Mouse (Mus musculus) lung, adult 2 months (tissue): ENCODE results near the gene Syt6. TPM values are rescaled to one million over a fixed set of nuclear protein-coding genes. Genes with fewer than 3 reads are reported as not detected.

Experiments
- DNase-seq: peaks from one replicate; pipeline ENCODE4 v3.0.0; 2022
- H3K4me1 ChIP-seq: fragments of 200-500 bp; 2 replicates; pipeline ENCODE4 v1.6.1; 2011; ENCODE audit warnings: low read length; ENCODE audit not compliant: control insufficient read depth, insufficient read depth
- H3K4me3 ChIP-seq: fragments of 200-500 bp; replicated peaks from 2 replicates; pipeline ENCODE3; 2011; ENCODE audit warnings: low read depth, mild to moderate bottlenecking, control low read depth, low read length; ENCODE audit errors: extremely low read depth
- CTCF ChIP-seq: fragments of 200-500 bp; IDR thresholded peaks from 2 replicates; pipeline ENCODE4 v1.5.1; 2011; ENCODE audit warnings: mild to moderate bottlenecking, low read length, control low read depth; ENCODE audit not compliant: insufficient read depth
- POLR2A ChIP-seq: fragments of 200-500 bp; IDR thresholded peaks from 2 replicates; pipeline ENCODE4 v1.6.1; 2011; ENCODE audit warnings: low read depth, mild to moderate bottlenecking, control low read depth, low read length, borderline replicate concordance; ENCODE audit errors: extremely low read depth
- WGBS: fragments of 180-500 bp; shearing (Covaris S2); methylation state at CpG from one replicate; pipeline ENCODE4 v1.1.7; 2018; 5-methylcytosine and 5-hydroxymethylcytosine counted together
- polyA plus RNA-seq: library from polyadenylated mRNA; depleted of rRNA; stranded (reverse); fragments of >200 nt; gene quantifications from 2 replicates; pipeline ENCODE4 v1.2.3, GENCODE M21; 2012

Gene Syt6
- polyA plus RNA-seq, 1 experiment: 0.63 TPM

DNA sequence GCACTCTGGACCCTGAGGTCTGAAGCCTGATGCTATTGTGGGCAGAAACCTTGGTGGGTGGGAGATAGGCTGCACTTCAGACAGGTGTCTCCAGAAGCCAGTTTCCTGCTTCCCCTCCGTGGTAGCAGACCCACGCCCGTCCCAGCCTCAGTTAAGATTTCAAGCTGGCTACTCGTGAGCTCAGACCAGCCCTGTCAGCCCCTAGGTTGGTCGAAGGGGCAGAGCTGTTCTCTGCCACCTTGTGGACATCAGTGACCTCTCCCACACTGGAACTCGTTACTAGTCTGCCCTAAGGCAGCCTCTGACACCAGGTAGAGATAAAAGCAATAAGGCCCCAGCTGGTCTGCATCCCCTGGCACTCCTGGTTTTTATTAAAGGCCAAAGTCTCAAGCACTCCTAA lies 42.0 kb downstream of the Syt6 start:
- WGBS: 29% methylated on average over 6 of the region's 6 CpGs
- no peak for DNase-seq
- Histone ChIP-seq H3K4me1 (no peaks in the 10 kb centered on the region; the same call in 1 of the 2 replicates), H3K4me3 (no peak overlapping the region)
- TF ChIP-seq POLR2A (no peak), CTCF (no peak)

DNA sequence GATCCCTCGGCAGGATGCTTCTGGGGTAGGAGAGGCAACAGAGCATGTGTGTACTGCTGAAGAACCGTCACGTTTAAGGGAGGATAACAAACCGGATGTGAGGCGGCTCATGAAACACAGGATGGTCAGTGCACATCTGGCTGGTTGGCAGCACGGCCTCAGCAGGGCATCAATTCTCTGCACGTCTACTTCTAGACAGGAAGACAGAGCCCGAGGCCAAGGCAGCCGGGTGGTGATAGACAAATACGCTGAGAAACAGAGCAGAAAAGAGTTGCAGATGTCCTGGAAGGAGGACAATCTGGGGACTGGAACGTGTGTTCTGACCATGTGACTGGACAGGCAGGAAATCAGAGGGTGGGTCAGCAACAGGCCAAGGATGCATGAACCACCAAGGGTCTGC lies 45.1 kb downstream of the Syt6 start:
- Histone ChIP-seq H3K4me3 (no peak overlapping the region), H3K4me1 (no peaks in the 10 kb centered on the region; the same call in 1 of the 2 replicates)
- WGBS: 40% methylated on average over 11 of the region's 11 CpGs
- no peak for DNase-seq
- TF ChIP-seq CTCF: no peak
- TF ChIP-seq POLR2A: no peak

DNA sequence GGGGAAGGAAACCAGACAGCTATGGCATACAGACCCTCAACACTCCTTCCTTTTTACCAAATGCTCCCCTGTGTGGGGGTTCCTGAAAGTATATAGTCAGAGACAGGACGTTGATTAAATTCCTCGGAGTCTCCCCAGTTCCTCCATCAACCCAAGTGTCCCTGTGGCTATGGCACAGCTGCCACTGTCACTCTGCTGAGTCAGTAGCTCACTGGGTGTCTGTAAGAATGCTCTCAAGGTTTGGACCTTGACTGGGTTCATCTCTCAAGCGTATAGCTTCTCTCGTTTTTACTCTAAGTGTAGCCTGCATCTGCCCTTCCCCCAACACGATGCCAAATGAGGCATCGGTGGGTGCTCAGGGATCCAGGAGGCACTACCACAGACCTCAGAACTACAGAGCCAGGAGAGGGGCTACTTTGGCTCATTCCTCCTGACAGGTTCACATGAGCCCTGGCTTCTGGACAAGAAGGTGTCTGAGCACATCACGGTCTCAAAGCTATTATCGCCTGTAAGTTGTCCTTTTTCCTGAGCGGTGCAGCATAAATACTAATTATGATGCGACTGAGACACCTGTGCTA lies 49.0 kb downstream of the Syt6 start:
- Histone ChIP-seq H3K4me3 (no peak overlapping the region), H3K4me1 (no peaks in the 10 kb centered on the region; the same call in 1 of the 2 replicates)
- TF ChIP-seq CTCF: no peak
- no peak for TF ChIP-seq POLR2A
- no peak for DNase-seq
- 84% methylated on average over 10 of the region's 10 CpGs for WGBS

DNA sequence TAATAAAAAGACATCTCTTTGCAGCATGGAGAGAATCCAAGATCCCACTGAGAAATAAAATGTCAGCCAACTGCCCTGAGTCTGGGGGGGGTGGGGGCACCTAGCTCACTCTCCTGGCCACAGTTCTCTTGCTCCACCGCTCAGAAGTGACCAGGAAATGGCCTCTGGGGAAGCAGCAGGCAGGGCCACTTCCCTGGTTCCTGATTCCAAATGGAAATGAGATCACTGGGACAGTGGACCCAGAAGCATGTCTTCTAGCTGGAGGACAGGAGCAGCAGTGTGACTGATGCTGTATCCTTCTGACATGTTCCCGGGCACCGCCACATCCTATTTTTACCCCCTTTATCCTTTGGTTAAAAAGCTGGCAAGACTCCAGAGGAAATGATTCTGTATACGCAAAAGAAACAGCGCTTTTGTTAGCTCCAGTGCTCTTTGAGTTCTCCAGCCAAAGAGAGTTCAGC lies 49.6 kb downstream of the Syt6 start:
- 24% methylated on average over 5 of the region's 5 CpGs for WGBS
- no peak for DNase-seq
- Histone ChIP-seq H3K4me3 (no peak overlapping the region), H3K4me1 (no peaks in the 10 kb centered on the region; the same call in 1 of the 2 replicates)
- TF ChIP-seq POLR2A (no peak), CTCF (no peak)

GRCm38 (mm10) chr3:103625169-103625568 lies 50.1 kb downstream of the Syt6 start:
- TF ChIP-seq POLR2A (no peak), CTCF (no peak)
- Histone ChIP-seq H3K4me3 (no peak overlapping the region), H3K4me1 (no peaks in the 10 kb centered on the region; the same call in 1 of the 2 replicates)
- no peak for DNase-seq
- 82% methylated on average over 13 of the region's 13 CpGs for WGBS

DNA sequence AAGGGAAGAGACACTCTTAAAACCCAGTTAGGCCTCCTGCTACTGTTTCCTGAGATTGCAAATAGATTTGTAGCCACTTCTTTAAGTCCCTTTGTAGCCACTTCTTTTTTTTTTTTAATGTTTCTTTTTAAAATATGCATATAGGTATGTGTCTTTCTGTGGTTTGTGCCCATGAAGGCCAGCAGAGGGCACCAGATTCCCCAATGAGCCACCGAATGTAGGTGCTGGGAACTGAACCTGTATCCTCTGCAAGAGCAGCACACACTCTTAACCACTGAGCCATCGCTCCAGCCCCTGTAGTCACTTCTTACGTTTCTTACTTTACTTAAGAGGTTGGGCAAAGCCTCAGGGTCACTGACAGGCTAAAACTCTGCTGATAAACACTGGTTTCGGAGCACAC lies 51.5 kb downstream of the Syt6 start:
- TF ChIP-seq CTCF (no peak), POLR2A (no peak)
- Histone ChIP-seq H3K4me3 (no peak overlapping the region), H3K4me1 (no peaks in the 10 kb centered on the region; the same call in 1 of the 2 replicates)
- DNase-seq: no peak
- 97% methylated on average over 4 of the region's 4 CpGs for whole genome bisulfite sequencing

DNA sequence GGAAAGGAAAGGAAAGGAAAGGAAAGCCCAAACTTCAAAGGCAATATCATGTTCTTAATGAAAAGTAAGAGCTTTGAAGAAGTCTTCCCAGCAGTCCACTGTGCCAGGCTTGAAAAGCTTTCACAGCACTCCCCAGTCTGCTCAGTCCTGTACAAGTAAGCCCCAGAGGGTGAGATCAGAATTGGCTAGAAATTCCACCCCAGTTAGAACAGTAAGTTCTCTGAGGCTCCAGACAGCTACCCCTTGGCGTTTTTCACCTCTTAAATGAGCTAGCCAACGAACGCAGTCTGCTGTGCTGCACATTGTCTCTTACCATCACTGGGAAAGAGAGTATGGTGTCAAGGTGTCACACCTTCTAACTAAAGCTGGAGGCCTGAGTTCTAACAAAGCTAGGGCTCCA lies 52.6 kb downstream of the Syt6 start:
- no peak for TF ChIP-seq CTCF
- TF ChIP-seq POLR2A: no peak
- 83% methylated on average over 3 of the region's 3 CpGs for WGBS
- H3K4me3 ChIP-seq: no peak overlapping the region
- no peak for DNase-seq
- no peaks in the 10 kb centered on the region; the same call in 1 of the 2 replicates for H3K4me1 ChIP-seq

GRCm38 (mm10) chr3:103633124-103633523 lies 58.1 kb downstream of the Syt6 start:
- Histone ChIP-seq H3K4me1 (no peaks in the 10 kb centered on the region), H3K4me3 (no peak overlapping the region)
- DNase-seq: no peak
- 75% methylated on average over 7 of the region's 7 CpGs for WGBS
- TF ChIP-seq CTCF (no peak), POLR2A (no peak)

DNA sequence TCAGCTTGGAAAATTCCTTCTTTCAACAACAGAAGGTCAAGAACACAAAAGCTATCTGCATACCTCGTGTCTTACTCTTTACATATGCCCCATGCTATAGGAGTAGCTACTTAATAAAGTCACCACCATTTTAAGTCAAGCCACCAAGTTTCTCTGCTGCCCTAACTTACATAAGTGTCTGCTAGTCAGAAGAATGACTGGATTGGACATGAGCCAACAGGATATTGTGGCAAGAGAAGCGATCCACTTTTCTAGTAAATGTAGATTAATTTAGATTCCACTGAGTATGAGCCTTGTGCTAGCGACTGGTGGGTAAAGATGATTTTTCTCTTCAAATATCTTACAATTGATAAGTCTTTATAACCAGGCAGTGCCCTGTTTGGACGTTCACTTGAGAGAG lies 58.8 kb downstream of the Syt6 start:
- no peak for DNase-seq
- no peak overlapping the region for H3K4me3 ChIP-seq
- TF ChIP-seq CTCF (no peak), POLR2A (no peak)
- H3K4me1 ChIP-seq: no peaks in the 10 kb centered on the region
- 28% methylated on average over 4 of the region's 4 CpGs for WGBS

- 97% methylated on average over 1 of the region's 1 CpGs for WGBS
These were observed 59.2 kb downstream of the Syt6 start for GRCm38 (mm10) chr3:103634256-103634655.

More at GRCm38 (mm10) chr3:103634256-103634655, 59.2 kb downstream of the Syt6 start:
- DNase-seq: no peak
- Histone ChIP-seq H3K4me1 (no peaks in the 10 kb centered on the region), H3K4me3 (no peak overlapping the region)
- no peak for TF ChIP-seq CTCF
- no peak for TF ChIP-seq POLR2A
